Mouse (Mus musculus): ENCODE data around the gene Ifngr2.

DNA sequence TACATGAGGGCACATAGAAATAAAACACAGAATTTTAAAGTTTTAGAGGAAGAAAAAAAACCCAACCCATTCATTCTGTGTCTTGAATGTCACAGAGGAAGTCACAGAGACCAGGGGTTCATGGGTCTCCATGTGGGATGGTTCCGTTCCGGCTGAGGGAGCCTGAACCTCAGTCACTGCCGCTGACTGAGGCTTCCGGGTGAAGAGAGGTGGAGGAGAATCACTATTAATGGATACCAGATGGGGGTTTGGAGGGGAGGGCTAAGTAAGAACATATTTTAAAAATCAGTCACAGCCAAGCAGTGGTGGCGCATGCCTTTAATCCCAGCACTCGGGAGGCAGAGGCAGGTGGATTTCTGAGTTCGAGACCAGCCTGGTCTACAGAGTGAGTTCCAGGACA lies 10.3 kb downstream of the Ifngr2 start:
- TF ChIP-seq CTCF (IDR thresholded peaks at IDR 0.05; ENCODE audit: borderline replicate concordance, extremely low read depth, insufficient read depth, insufficient read length) = no peak
- no peak for TF ChIP-seq POLR2A (IDR thresholded peaks at IDR 0.05; ENCODE audit: borderline replicate concordance, extremely low read depth, insufficient read depth, insufficient read length, poor library complexity, severe bottlenecking)
